Mouse (Mus musculus) spleen, postnatal 36 days (tissue): Measurements from ENCODE around the gene Zfp296.
A peak's percentile ranks its signal among the peaks of the same experiment; 100 is the strongest.
"Not testable (repeated sequence)": the region's sequence is repeated elsewhere in the genome, so short reads cannot be mapped to it uniquely, and the experiment has no call there.

Experiments used
- DNase-seq, 2 experiments: peaks; one replicate each; pipeline ENCODE4 v3.0.0; 2022; ENCODE audit warnings: low spot score in 2 of 2, mixed read lengths in 1 of 2

The Zfp296 gene

GRCm38 (mm10) chr7:19603849-19604605 lies 26.9 kb downstream of the Zfp296 start, which contains the start of gene Clasrp:
TSS of gene Clasrp (minus strand) at chr7:19604486.
- DNase-seq: peak; percentile 96 to 97

- DNase-seq: not testable (repeated sequence)
Observed at GRCm38 (mm10) chr7:19604606-19605214, 27.6 kb downstream of the Zfp296 start.

- DNase-seq: no peak
Observed at GRCm38 (mm10) chr7:19607291-19607690, 30.2 kb downstream of the Zfp296 start.

DNA sequence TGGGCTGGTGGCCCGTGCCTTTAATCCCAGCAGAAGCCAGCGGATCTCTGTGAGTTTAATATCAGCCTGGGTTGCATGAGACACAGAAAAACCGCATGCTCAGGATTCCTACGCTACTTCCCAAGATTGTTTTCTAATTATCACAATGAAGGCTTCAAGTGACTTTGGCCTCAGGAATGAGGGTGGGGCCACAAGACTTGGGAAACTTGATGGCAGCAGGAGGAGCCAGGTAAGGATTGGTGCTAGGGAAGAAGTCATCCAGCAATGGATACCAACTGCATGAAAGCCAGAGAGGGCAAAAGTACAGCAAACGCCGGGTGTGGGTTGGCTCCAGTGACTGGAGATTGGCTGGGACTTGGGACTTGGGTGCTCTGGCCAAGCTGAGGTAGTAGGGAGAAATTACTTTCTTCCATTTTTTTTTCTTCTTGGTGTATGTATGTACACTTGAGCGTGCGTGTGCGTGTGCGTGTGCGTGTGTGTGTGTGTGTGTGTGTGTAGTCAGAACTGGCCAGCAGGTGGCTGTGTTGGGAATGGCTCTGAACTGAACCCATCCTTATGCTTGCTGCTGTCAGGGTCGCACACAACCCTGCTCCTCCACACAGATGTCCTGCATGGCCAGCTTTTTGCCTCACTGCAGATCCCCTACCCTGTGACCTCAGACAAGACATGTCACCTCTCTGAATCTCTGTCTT lies 32.7 kb downstream of the Zfp296 start:
- DNase-seq: no peak

GRCm38 (mm10) chr7:19610969-19611368 lies 33.9 kb downstream of the Zfp296 start:
- no peak for DNase-seq

DNA sequence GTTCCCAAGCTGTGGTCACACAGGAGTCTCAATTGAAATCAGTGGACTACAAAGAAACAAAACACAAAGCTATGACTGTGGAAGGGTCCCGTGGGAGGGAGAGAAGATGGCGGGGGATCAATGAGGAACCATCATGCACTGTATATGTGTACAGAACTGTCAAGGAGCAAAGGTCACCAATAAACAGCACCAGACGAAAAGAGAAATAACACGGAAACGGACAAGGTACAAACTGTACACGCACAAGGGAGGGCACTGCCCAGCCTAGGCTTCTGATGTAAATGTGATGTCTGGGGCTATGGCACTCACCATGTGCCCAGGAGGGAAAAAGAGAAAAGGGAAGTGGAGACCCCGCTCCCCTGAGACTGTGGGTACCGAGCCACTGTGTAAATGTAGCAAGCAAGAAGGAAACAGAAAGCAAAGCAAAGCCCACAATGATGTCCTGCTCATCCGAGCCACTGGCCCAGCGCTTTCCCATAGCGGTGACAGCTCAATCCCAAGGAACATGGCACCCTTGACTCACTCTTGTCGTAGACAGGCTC lies 38.0 kb downstream of the Zfp296 start:
- peak; percentile 78 to 83 for DNase-seq

DNA sequence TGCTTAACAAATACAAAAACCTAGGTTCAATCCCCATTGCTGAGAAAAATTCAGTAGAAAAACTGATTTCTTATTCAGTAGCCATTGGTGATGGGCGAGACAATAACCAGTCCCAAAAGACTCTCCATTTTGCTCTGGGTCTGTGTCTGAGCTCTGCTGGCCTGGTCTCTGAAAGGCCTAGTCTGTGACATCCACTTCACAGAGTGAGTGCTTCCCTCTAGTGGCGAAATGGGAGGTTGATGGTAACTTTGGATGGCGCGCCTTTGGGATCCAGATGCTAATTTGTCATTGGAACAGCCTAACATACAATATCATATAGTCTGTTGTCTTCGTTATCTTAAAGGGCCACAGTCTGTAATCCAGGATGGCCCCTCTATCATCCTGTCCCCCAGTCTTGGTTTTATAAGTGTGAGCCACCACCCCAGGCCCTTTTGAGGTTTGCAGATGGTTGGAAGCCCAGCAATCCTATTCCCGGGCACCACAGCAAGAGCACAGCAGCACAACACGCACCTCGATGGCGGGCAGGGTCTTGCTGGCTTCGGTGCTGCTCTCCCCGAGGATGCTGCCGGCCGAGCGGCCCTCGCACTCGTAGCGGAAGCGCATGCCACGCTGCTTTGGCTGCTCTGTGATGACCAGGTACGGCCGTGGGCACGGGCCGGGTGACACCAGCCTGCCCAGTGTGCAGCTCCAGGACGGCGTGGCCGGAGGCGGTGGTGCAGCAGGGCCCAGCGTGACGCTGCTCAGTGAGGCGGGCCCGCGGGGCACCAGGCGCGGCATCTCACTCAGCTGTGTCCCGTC lies 42.1 kb downstream of the Zfp296 start:
- DNase-seq: peak; percentile 50 to 64

DNA sequence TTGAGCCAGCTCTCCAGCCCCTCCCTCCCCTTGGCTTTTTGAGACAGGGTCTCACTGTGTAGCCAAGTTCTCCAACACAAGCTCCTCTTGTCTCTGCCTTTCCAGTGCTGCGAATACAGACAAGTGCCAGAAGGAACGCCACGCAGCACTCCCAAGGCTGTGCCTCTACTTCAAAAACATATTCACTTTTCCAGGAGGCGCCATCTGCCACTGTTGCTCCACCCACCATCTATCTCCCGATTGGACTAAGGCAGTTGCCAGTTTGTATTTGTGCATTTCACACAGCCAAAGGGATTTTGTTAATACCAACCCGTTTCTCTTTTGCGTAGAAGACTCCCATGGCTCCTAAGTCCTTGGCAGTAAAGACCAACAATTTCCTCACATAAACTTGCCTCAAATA lies 43.7 kb downstream of the Zfp296 start:
- no peak for DNase-seq

- no peak for DNase-seq
Observed at GRCm38 (mm10) chr7:19622241-19622640, 45.2 kb downstream of the Zfp296 start.

DNA sequence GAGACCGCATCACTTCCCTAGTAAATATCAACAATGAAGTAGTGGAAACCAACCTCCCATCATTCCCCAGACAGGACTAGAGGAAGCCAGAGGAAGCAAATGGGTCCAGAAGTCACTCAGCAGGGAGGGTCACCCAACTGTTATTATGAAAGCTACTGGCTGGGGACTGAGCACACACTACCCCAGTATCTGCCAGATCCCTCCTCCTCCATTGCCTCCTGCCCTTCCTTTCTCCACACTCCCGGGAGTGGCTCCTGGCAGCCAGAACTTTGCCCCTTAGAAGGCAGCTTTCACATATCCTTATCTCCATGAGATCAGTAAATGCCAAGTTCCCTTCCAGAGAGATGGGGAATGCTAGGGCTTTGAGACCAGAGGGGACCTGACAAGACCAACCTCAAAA lies 46.3 kb downstream of the Zfp296 start:
- DNase-seq: no peak

GRCm38 (mm10) chr7:19627721-19628120 lies 50.6 kb downstream of the Zfp296 start:
- no peak for DNase-seq

GRCm38 (mm10) chr7:19628192-19628535 lies 51.1 kb downstream of the Zfp296 start:
- no peak for DNase-seq

DNA sequence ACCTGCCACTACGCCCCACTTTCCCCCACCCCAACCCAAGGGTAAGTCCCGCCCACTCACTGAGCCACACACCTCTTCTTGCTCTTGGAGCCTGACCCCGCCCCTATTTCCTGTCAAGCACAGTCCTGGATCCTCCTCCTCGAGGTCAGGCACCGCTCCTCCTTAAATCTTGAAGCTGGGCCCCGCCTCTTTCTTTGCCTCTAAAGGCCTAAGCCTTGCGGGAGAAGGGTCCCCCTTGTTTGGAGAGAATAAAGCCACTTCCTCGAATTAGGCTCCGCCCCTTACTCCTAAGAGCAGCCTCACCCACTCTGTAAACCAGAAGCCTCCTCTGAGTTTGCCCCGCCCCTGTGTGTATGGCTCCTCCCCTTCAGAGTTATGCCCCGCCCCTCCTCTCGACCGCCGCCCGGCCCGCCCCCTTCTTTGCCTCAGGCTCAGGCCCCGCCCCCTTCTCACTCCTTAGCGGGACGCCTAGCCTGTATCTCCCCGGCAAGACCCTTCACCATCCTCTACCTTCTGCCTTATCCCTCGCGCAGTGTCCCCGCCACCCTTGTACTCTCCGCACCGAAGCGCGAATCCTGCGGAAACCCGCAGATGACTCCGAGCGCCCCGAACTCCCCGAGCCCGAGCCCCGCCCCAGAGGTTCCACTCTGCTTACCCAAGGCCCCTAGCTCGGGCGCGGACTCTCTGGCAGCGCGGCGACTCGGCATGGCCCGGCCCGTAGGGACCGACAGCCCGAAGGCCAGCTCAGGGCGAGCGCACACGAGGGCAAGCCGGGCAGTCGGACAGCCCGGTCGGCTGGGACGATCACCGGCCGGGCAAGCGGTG lies 51.7 kb downstream of the Zfp296 start:
- DNase-seq: peak; percentile 99

DNA sequence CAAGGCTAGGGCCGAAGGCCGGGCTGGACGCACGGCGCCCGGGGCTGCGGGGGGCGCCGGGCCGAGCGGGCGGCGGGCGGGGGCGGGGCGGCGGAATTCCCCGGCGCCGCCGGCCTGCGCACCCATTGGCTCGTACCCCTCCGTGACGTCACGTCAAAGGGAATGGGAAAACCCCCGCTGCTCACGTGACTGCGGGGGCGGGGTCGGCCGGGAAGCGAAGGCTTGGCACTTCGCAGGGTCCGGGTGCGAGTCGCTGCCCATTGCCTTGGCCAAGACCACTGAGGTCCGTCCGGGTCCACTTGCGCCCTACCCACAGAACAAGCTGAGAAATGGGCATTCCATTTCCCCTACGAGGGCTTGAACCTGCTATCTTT lies 52.3 kb downstream of the Zfp296 start, which contains the start of gene Relb:
TSS of gene Relb (minus strand) at position 78 of the 374 bp plus-strand sequence.
- peak; percentile 90 to 94 for DNase-seq
